Mouse (Mus musculus) midbrain, embryonic 16.5 days (tissue): ENCODE data around the gene Kcnk18. TPM values are rescaled to one million over a fixed set of nuclear protein-coding genes. Genes with fewer than 3 reads are reported as not detected.

Experiments
- ATAC-seq: fragments of 200-750 bp; cut with Nextera tagmentation; 2 replicates; pipeline ENCODE4 v1.8.0; 2017; ENCODE audit warnings: moderate TSS enrichment
- H3K27ac ChIP-seq: fragments of 300-500 bp; sonication (generic); 2 replicates; pipeline ENCODE4 v1.5.1; 2014; ENCODE audit warnings: mild to moderate bottlenecking, low read length, mixed read lengths
- H3K27me3 ChIP-seq: fragments of 300-500 bp; sonication (generic); 2 replicates; pipeline ENCODE4 v1.6.1; 2014; ENCODE audit warnings: low read depth, low read length, mixed read lengths; ENCODE audit not compliant: control insufficient read depth, insufficient read depth
- H3K36me3 ChIP-seq: fragments of 300-500 bp; sonication (generic); 2 replicates; pipeline ENCODE4 v1.6.1; 2014; ENCODE audit warnings: mild to moderate bottlenecking, low read length, moderate library complexity, mixed read lengths; ENCODE audit not compliant: control insufficient read depth, insufficient read depth
- H3K4me1 ChIP-seq: fragments of 300-500 bp; sonication (generic); 2 replicates; pipeline ENCODE4 v1.6.1; 2014; ENCODE audit warnings: mild to moderate bottlenecking, low read length, mixed read lengths; ENCODE audit not compliant: control insufficient read depth, insufficient read depth
- H3K4me2 ChIP-seq: fragments of 300-500 bp; sonication (generic); 2 replicates; pipeline ENCODE4 v1.6.1; 2014; ENCODE audit warnings: mild to moderate bottlenecking, low read length, mixed read lengths
- H3K4me3 ChIP-seq: fragments of 300-500 bp; sonication (generic); 2 replicates; pipeline ENCODE4 v1.5.1; 2014; ENCODE audit warnings: low read depth, mild to moderate bottlenecking, low read length, moderate library complexity, mixed read lengths
- H3K9ac ChIP-seq: fragments of 300-500 bp; sonication (generic); 2 replicates; pipeline ENCODE4 v1.6.1; 2014; ENCODE audit warnings: low read depth, low read length, mixed read lengths
- H3K9me3 ChIP-seq: fragments of 300-500 bp; sonication (generic); replicated peaks from 2 replicates; pipeline ENCODE4 v1.6.1; 2014; ENCODE audit warnings: mild to moderate bottlenecking, low read length, mixed read lengths; ENCODE audit not compliant: control insufficient read depth, poor library complexity, severe bottlenecking
- WGBS: fragments of 180-500 bp; shearing (Covaris S2); extraction: QIAGEN DNeasy Blood & Tissue Kit; methylation state at CpG from one replicate; pipeline ENCODE4 v1.1.7; 2014; 5-methylcytosine and 5-hydroxymethylcytosine counted together
- polyA plus RNA-seq: library from polyadenylated mRNA; unstranded; fragments of >200 nt; fragmentation: Nextera tagmentation; extraction: Ambion mirVana; gene quantifications from 2 replicates; pipeline ENCODE4 v1.2.1, GENCODE M21; 2015

Gene Kcnk18
- polyA plus RNA-seq, 1 experiment from 2014 or later = not detected

GRCm38 (mm10) chr19:59198161-59198560, 20.9 kb upstream of the Kcnk18 start:
- H3K9ac ChIP-seq = no peak overlapping the region
- no peak overlapping the region for H3K4me2 ChIP-seq
- no peak overlapping the region for H3K27ac ChIP-seq
- ATAC-seq = no peak
- no peaks in the 10 kb centered on the region for H3K9me3 ChIP-seq
- no peak overlapping the region for H3K4me3 ChIP-seq
- no peaks in the 10 kb centered on the region for H3K36me3 ChIP-seq
- H3K27me3 ChIP-seq = peaks cover 30% of the 10 kb centered on the region
- H3K4me1 ChIP-seq = peaks cover 2% of the 10 kb centered on the region; the same call in 1 of the 2 replicates
- 35% methylated on average over 7 of the region's 7 CpGs for WGBS

- Histone ChIP-seq H3K4me1 (no peaks in the 10 kb centered on the region), H3K4me2 (no peak overlapping the region), H3K36me3 (no peaks in the 10 kb centered on the region), H3K27me3 (peaks cover 4% of the 10 kb centered on the region; the same call in 1 of the 2 replicates), H3K9me3 (no peaks in the 10 kb centered on the region), H3K9ac (no peak overlapping the region), H3K4me3 (no peak overlapping the region), H3K27ac (no peak overlapping the region)
- 28% methylated on average over 5 of the region's 5 CpGs for WGBS
- no peak for ATAC-seq
These were observed 10.5 kb upstream of the Kcnk18 start for GRCm38 (mm10) chr19:59208475-59208874.

- Histone ChIP-seq H3K9me3 (no peaks in the 10 kb centered on the region), H3K36me3 (no peaks in the 10 kb centered on the region), H3K4me3 (no peak overlapping the region), H3K4me2 (no peak overlapping the region), H3K9ac (no peak overlapping the region), H3K4me1 (no peaks in the 10 kb centered on the region), H3K27me3 (peaks cover 4% of the 10 kb centered on the region; the same call in 1 of the 2 replicates), H3K27ac (no peak overlapping the region)
- no peak for ATAC-seq
- WGBS = 71% methylated on average over 2 of the region's 2 CpGs
These were observed 10.0 kb upstream of the Kcnk18 start for GRCm38 (mm10) chr19:59208986-59209385.

- H3K4me1 ChIP-seq = no peaks in the 10 kb centered on the region
- no peak overlapping the region for H3K4me2 ChIP-seq
- H3K27me3 ChIP-seq = peaks cover 4% of the 10 kb centered on the region
- no peak overlapping the region for H3K9ac ChIP-seq
- 84% methylated on average over 3 of the region's 3 CpGs for WGBS
- H3K36me3 ChIP-seq = no peaks in the 10 kb centered on the region
- no peaks in the 10 kb centered on the region for H3K9me3 ChIP-seq
- no peak overlapping the region for H3K27ac ChIP-seq
- no peak for ATAC-seq
- H3K4me3 ChIP-seq = no peak overlapping the region
These were observed 2.1 kb upstream of the Kcnk18 start for GRCm38 (mm10) chr19:59216891-59217290.

- no peaks in the 10 kb centered on the region for H3K36me3 ChIP-seq
- ATAC-seq = no peak
These were observed 2.1 kb downstream of the Kcnk18 start for GRCm38 (mm10) chr19:59221131-59221530.

GRCm38 (mm10) chr19:59228376-59228775, 9.4 kb downstream of the Kcnk18 start:
- ATAC-seq = no peak
- no peak overlapping the region for H3K4me2 ChIP-seq
- no peak overlapping the region for H3K9ac ChIP-seq
- H3K9me3 ChIP-seq = no peaks in the 10 kb centered on the region
- H3K4me3 ChIP-seq = no peak overlapping the region
- no peaks in the 10 kb centered on the region for H3K4me1 ChIP-seq
- no peak overlapping the region for H3K27ac ChIP-seq
- WGBS = 81% methylated on average over 3 of the region's 3 CpGs
- no peaks in the 10 kb centered on the region for H3K27me3 ChIP-seq
- H3K36me3 ChIP-seq = no peaks in the 10 kb centered on the region

More at GRCm38 (mm10) chr19:59221131-59221530, 2.1 kb downstream of the Kcnk18 start:
- Histone ChIP-seq H3K4me2 (no peak overlapping the region), H3K27ac (no peak overlapping the region), H3K9ac (no peak overlapping the region), H3K9me3 (no peaks in the 10 kb centered on the region), H3K4me3 (no peak overlapping the region), H3K27me3 (peaks cover 4% of the 10 kb centered on the region; the same call in 1 of the 2 replicates), H3K4me1 (no peaks in the 10 kb centered on the region)
- 42% methylated on average over 3 of the region's 3 CpGs for WGBS

GRCm38 (mm10) chr19:59232786-59233185, 13.8 kb downstream of the Kcnk18 start:
- no peaks in the 10 kb centered on the region for H3K4me1 ChIP-seq
- WGBS = 73% methylated on average over 5 of the region's 5 CpGs

GRCm38 (mm10) chr19:59235001-59235400, 16.0 kb downstream of the Kcnk18 start:
- no peak overlapping the region for H3K4me3 ChIP-seq
- no peaks in the 10 kb centered on the region for H3K9me3 ChIP-seq
- no peak overlapping the region for H3K4me2 ChIP-seq
- H3K27ac ChIP-seq = no peak overlapping the region
- whole genome bisulfite sequencing = 88% methylated on average over 18 of the region's 18 CpGs
- H3K9ac ChIP-seq = no peak overlapping the region
- H3K4me1 ChIP-seq = no peaks in the 10 kb centered on the region
- H3K36me3 ChIP-seq = no peaks in the 10 kb centered on the region
- ATAC-seq = no peak
- H3K27me3 ChIP-seq = no peaks in the 10 kb centered on the region; the same call in none of the 2 replicates

More at GRCm38 (mm10) chr19:59232786-59233185, 13.8 kb downstream of the Kcnk18 start:
- no peak for ATAC-seq
- H3K27ac ChIP-seq = no peak overlapping the region
- no peak overlapping the region for H3K4me3 ChIP-seq
- H3K9ac ChIP-seq = no peak overlapping the region
- no peaks in the 10 kb centered on the region for H3K36me3 ChIP-seq
- no peak overlapping the region for H3K4me2 ChIP-seq
- no peaks in the 10 kb centered on the region for H3K9me3 ChIP-seq
- H3K27me3 ChIP-seq = no peaks in the 10 kb centered on the region; the same call in 1 of the 2 replicates

GRCm38 (mm10) chr19:59236046-59236445, 17.0 kb downstream of the Kcnk18 start:
- WGBS = 75% methylated on average over 6 of the region's 6 CpGs

More at GRCm38 (mm10) chr19:59236046-59236445, 17.0 kb downstream of the Kcnk18 start:
- Histone ChIP-seq H3K4me2 (no peak overlapping the region), H3K9ac (no peak overlapping the region), H3K36me3 (no peaks in the 10 kb centered on the region), H3K4me3 (no peak overlapping the region), H3K4me1 (no peaks in the 10 kb centered on the region), H3K27ac (no peak overlapping the region), H3K9me3 (no peaks in the 10 kb centered on the region), H3K27me3 (no peaks in the 10 kb centered on the region; the same call in none of the 2 replicates)
- ATAC-seq = no peak
